In the genomic region with DNA sequence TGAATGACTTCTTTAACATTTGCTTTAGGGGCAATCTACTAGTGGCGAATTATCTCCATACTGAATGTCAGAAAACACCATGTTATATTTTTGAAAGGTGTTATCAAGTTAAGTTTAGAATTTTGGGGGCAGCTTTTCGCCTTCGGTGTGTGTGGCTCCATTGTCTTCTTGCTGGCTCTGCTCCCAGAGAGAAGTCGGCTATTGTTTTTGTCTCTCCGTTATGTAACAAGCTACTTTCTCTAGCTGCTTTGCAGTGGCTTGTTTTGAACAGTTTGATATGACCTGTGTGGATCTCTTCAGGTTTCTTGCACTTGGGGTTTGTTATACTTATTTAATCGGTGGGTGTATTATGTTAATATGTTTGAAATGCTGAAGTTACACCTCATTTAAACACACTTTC, we compare ENCODE assay signal across 39 mouse cellular contexts. TPM values are rescaled to one million over a fixed set of nuclear protein-coding genes. Genes with fewer than 3 reads are reported as not detected.
DNase-seq lines count a peak whose midpoint lies in the region; TF ChIP-seq lines count a peak whose summit lies in the region.
"Had no signal": no experiment of that assay in that cellular context is flagged by ENCODE, and none has a peak within 500 bp of the region (broad histone marks: within the 10 kb centered on the region; RNA-seq: fewer than 3 reads in every experiment).

No protein-coding gene starts in this region.

- no peaks in the 10 kb centered on the region for H3K27me3 ChIP-seq in heart, adult 2 months (ENCODE audit: control insufficient read depth, insufficient read depth, low read length)
- H3K27me3 ChIP-seq in kidney, adult 2 months (replicated peaks; ENCODE audit: control insufficient read depth, insufficient read depth, low read length), result no peaks in the 10 kb centered on the region
- H3K27me3 ChIP-seq: forebrain, embryonic 13.5 days; hindbrain, embryonic 13.5 days; limb, embryonic 12.5 days; liver, embryonic 15.5 days; lung, embryonic 15.5 days; neural tube, embryonic 15.5 days had no signal

- TF ChIP-seq EP300 in heart, adult 2 months (IDR thresholded peaks at IDR 0.05; ENCODE audit: insufficient read depth, low read depth, low read length), result no peak

- TF ChIP-seq POLR2A in heart, adult 2 months (IDR thresholded peaks at IDR 0.05; ENCODE audit: insufficient read depth, low read depth, low read length), result no peak
- no peak for TF ChIP-seq POLR2A in kidney, adult 2 months (IDR thresholded peaks at IDR 0.05; ENCODE audit: low read depth, low read length)

- no peaks in the 10 kb centered on the region; the same call in 1 of the 2 replicates for H3K4me1 ChIP-seq in heart, adult 2 months (ENCODE audit: control insufficient read depth, insufficient read depth, low read length)
- H3K4me1 ChIP-seq in kidney, adult 2 months (ENCODE audit: control insufficient read depth, insufficient read depth, low read length), result no peaks in the 10 kb centered on the region

- no peak for TF ChIP-seq CTCF in heart, adult 2 months (IDR thresholded peaks at IDR 0.05)
- no peak for TF ChIP-seq CTCF in kidney, adult 2 months (conservative IDR thresholded peaks at IDR 0.05; ENCODE audit: insufficient read depth, insufficient read length, low read depth, low read length)

- H3K27ac ChIP-seq in heart, adult 2 months, result peak overlapping the region; percentile 27
- no peak overlapping the region for H3K27ac ChIP-seq in kidney, adult 2 months (ENCODE audit: insufficient read depth, low read depth, low read length)
- H3K27ac ChIP-seq: forebrain, embryonic 13.5 days; hindbrain, embryonic 13.5 days; layer of hippocampus, adult 2 months; left cerebral cortex, adult 2 months; limb, embryonic 12.5 days; liver, embryonic 15.5 days; lung, embryonic 15.5 days; macrophage; neural tube, embryonic 15.5 days had no signal

- no peaks in the 10 kb centered on the region for H3K79me2 ChIP-seq in heart, adult 2 months (replicated peaks; ENCODE audit: control insufficient read depth, insufficient read depth, low read length)

- H3K36me3 ChIP-seq in heart, adult 2 months (ENCODE audit: control insufficient read depth, insufficient read depth, low read length), result peaks cover 2% of the 10 kb centered on the region
- H3K36me3 ChIP-seq in kidney, adult 2 months (ENCODE audit: control insufficient read depth, insufficient read depth, low read length), result no peaks in the 10 kb centered on the region
- H3K36me3 ChIP-seq: hindbrain, embryonic 13.5 days; limb, embryonic 12.5 days; liver, embryonic 15.5 days; lung, embryonic 15.5 days; neural tube, embryonic 15.5 days had no signal

- peak in 1 of 2 experiments; percentile 8 for DNase-seq in heart, adult 2 months
- DNase-seq in heart, postnatal 4 days, result no peak
- peak; percentile 25 for DNase-seq in kidney, adult 2 months
- no peak for DNase-seq in kidney, adult 9 months
- peak; percentile 24 for DNase-seq in right cerebral cortex, adult 18-20 months
- DNase-seq in right cerebral cortex, postnatal 4 days, result no peak
- DNase-seq in cerebellum, adult 11 months, result no peak
- DNase-seq: adrenal gland, postnatal 25 days; cerebellum, adult 8-10 months; cerebellum, postnatal 36 days; gastrocnemius, postnatal 25 days; midbrain, embryonic 14.5 days; retina, postnatal 1 day; right cerebral cortex, postnatal 25 days; spleen, adult 18-20 months; thymus, adult 2 months; thymus, postnatal 4 days had no signal

- intact Hi-C loops in heart, adult 2 months (cut with DNase I), result no loop called here

- WGBS in heart, adult 2 months, result 31% methylated on average over 6 of the region's 6 CpGs
- WGBS in kidney, adult 2 months, result 68% methylated on average over 6 of the region's 6 CpGs

- H3K4me3 ChIP-seq in heart, adult 2 months, result no peak overlapping the region
- H3K4me3 ChIP-seq in kidney, adult 2 months (ENCODE audit: insufficient read depth, low read depth, low read length), result no peak overlapping the region
- H3K4me3 ChIP-seq: forebrain, embryonic 13.5 days; hindbrain, embryonic 13.5 days; layer of hippocampus, adult 2 months; left cerebral cortex, adult 2 months; limb, embryonic 12.5 days; liver, embryonic 15.5 days; lung, embryonic 15.5 days; neural tube, embryonic 15.5 days had no signal

- no peak overlapping the region for H3K9ac ChIP-seq in heart, adult 2 months (ENCODE audit: low read depth, low read length)
- H3K9ac ChIP-seq: forebrain, embryonic 13.5 days; hindbrain, embryonic 13.5 days; limb, embryonic 12.5 days; liver, embryonic 15.5 days; lung, embryonic 15.5 days; neural tube, embryonic 15.5 days had no signal

RNA-seq across cellular contexts. Expression of gene Olfr221, which starts 1.2 kb away (rescaled TPM):
- total RNA-seq in heart, adult 2 months (2021), result not detected
- polyA plus RNA-seq in heart, adult 2 months (2012; rRNA removed), result not detected in 2 replicates
- total RNA-seq in heart, postnatal 4 days (2021), result not detected
- not detected in 2 replicates for polyA plus RNA-seq in kidney, adult 2 months (2012; rRNA removed)
- total RNA-seq: adrenal gland, adult 18-20 months; adrenal gland, postnatal 25 days; gastrocnemius, postnatal 25 days; heart, adult 18-20 months; heart, postnatal 14 days; layer of hippocampus, adult 2 months; layer of hippocampus, postnatal 14 days; left cerebral cortex, adult 2 months; left cerebral cortex, postnatal 25 days; liver, adult 2 months; megakaryocyte-erythroid progenitor cell, adult 5-6 weeks had no signal
- polyA plus RNA-seq: brain, embryonic 14.5 days; CD4-positive, CD25-positive, alpha-beta regulatory T cell, adult 4 months; embryonic facial prominence, embryonic 11.5 days; forebrain, embryonic 13.5 days; hindbrain, embryonic 13.5 days; intestine, embryonic 16.5 days; kidney, embryonic 14.5 days; limb, embryonic 12.5 days; liver, adult 2 months; liver, embryonic 15.5 days; lung, embryonic 15.5 days; macrophage; midbrain, embryonic 14.5 days; neural tube, embryonic 15.5 days; stomach, embryonic 16.5 days; thymus, adult 2 months had no signal

RNA-seq across cellular contexts. Expression of gene Zfp219, which starts 22.9 kb away (rescaled TPM):
- total RNA-seq in heart, adult 2 months (2021), result 10 to 100 TPM; 26.8 to 30.0 TPM
- 38.6 and 42.0 TPM in 2 replicates for polyA plus RNA-seq in heart, adult 2 months (2012; rRNA removed)
- 10 to 100 TPM; 37.5 to 42.0 TPM for total RNA-seq in heart, postnatal 4 days (2021)
- 43.2 and 61.8 TPM in 2 replicates for polyA plus RNA-seq in kidney, adult 2 months (2012; rRNA removed)

RNA-seq across cellular contexts. Expression of gene Tmem253, which starts 28.0 kb away (rescaled TPM):
- total RNA-seq in heart, adult 2 months (2021), result 1 to 10 TPM; 2.2 to 4.2 TPM
- polyA plus RNA-seq in heart, adult 2 months (2012; rRNA removed), result 2.8 and 3.8 TPM in 2 replicates
- 1 to 10 TPM; 1.4 to 1.8 TPM for total RNA-seq in heart, postnatal 4 days (2021)
- 2.4 and 2.5 TPM in 2 replicates for polyA plus RNA-seq in kidney, adult 2 months (2012; rRNA removed)
- total RNA-seq: liver, adult 2 months; megakaryocyte-erythroid progenitor cell, adult 5-6 weeks had no signal

RNA-seq across cellular contexts. Expression of gene Arhgef40, which starts 58.9 kb away (rescaled TPM):
- total RNA-seq in heart, adult 2 months (2021), result 10 to 100 TPM; 27.2 to 27.8 TPM
- 42.6 and 49.0 TPM in 2 replicates for polyA plus RNA-seq in heart, adult 2 months (2012; rRNA removed)
- 10 to 100 TPM; 64.6 to 65.6 TPM for total RNA-seq in heart, postnatal 4 days (2021)
- 36.1 and 37.4 TPM in 2 replicates for polyA plus RNA-seq in kidney, adult 2 months (2012; rRNA removed)

Comparison
In these comparisons a context has a peak if more than half of its experiments do, and no peak if none do; other contexts are left out.
1. DNase-seq: peak in kidney, adult 2 months (single experiment) and right cerebral cortex, adult 18-20 months (single experiment); none in heart, postnatal 4 days (single experiment), kidney, adult 9 months (single experiment), right cerebral cortex, postnatal 4 days (single experiment) and cerebellum, adult 11 months (single experiment).